Mouse (Mus musculus) forebrain, embryonic 12.5 days (tissue): ENCODE results near the gene Olfr890. TPM values are rescaled to one million over a fixed set of nuclear protein-coding genes. Genes with fewer than 3 reads are reported as not detected.
"Not testable (repeated sequence)": the region's sequence is repeated elsewhere in the genome, so short reads cannot be mapped to it uniquely, and the experiment has no call there.

Experiments used
- ATAC-seq: fragments of 200-750 bp; cut with Nextera tagmentation; 2 replicates; pipeline ENCODE4 v1.8.0; 2017; ENCODE audit warnings: moderate TSS enrichment; ENCODE audit not compliant: low FRiP score
- H3K27ac ChIP-seq: fragments of 300-500 bp; sonication (generic); 2 replicates; pipeline ENCODE4 v1.5.1; 2016; ENCODE audit warnings: mild to moderate bottlenecking
- H3K27me3 ChIP-seq: fragments of 300-500 bp; sonication (generic); 2 replicates; pipeline ENCODE4 v1.6.1; 2016; ENCODE audit warnings: mild to moderate bottlenecking
- H3K36me3 ChIP-seq: fragments of 300-500 bp; sonication (generic); replicated peaks from 2 replicates; pipeline ENCODE4 v1.6.1; 2016; ENCODE audit warnings: mild to moderate bottlenecking
- H3K4me1 ChIP-seq: fragments of 300-500 bp; sonication (generic); 2 replicates; pipeline ENCODE4 v1.6.1; 2016
- H3K4me2 ChIP-seq: fragments of 300-500 bp; sonication (generic); 2 replicates; pipeline ENCODE4 v1.6.1; 2016; ENCODE audit warnings: mild to moderate bottlenecking, moderate library complexity
- H3K4me3 ChIP-seq: fragments of 300-500 bp; sonication (generic); replicated peaks from 2 replicates; pipeline ENCODE4 v1.5.1; 2016; ENCODE audit warnings: mild to moderate bottlenecking
- H3K9ac ChIP-seq: fragments of 300-500 bp; sonication (generic); 2 replicates; pipeline ENCODE4 v1.6.1; 2016; ENCODE audit warnings: mild to moderate bottlenecking
- H3K9me3 ChIP-seq: fragments of 300-500 bp; sonication (generic); 2 replicates; pipeline ENCODE4 v1.6.1; 2016
- WGBS: fragments of 180-500 bp; shearing (Covaris S2); methylation state at CpG from one replicate; pipeline ENCODE4 v1.1.7; 2016; 5-methylcytosine and 5-hydroxymethylcytosine counted together
- polyA plus RNA-seq: library from polyadenylated mRNA; unstranded; fragments of >200 nt; fragmentation: Nextera tagmentation; extraction: Ambion mirVana; gene quantifications from 2 replicates; pipeline ENCODE4 v1.2.1, GENCODE M21; 2016

Gene Olfr890
- not detected in 2 replicates for polyA plus RNA-seq

DNA sequence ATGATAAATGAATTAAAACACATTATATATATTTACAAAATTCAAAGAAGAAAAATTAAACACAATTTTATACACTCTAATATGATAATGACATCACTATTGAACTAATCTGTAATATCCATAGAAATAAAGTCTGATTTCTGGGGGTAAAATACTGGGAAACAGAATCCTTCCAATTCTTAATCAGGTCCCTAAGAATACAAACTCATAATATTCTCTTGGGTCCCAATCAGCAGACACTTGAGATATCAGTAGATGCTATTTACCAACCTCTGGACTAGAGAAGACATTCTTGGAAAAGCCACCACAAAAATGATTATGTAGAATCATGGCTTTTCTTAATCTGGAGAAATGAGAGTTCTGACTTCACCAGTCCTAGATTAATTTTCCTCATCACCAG lies at the start of gene Olfr890:
Gene Olfr890, plus strand, starts transcription at position 301 of the 400 bp plus-strand sequence.
- Histone ChIP-seq H3K9me3 (no peaks in the 10 kb centered on the region), H3K27ac (no peak within 1 kb of the TSS), H3K4me2 (no peak within 1 kb of the TSS), H3K4me3 (no peak within 1 kb of the TSS), H3K27me3 (no peaks in the 10 kb centered on the region), H3K9ac (no peak within 1 kb of the TSS), H3K36me3 (no peaks in the 10 kb centered on the region), H3K4me1 (no peaks in the 10 kb centered on the region)
- no peak for ATAC-seq

DNA sequence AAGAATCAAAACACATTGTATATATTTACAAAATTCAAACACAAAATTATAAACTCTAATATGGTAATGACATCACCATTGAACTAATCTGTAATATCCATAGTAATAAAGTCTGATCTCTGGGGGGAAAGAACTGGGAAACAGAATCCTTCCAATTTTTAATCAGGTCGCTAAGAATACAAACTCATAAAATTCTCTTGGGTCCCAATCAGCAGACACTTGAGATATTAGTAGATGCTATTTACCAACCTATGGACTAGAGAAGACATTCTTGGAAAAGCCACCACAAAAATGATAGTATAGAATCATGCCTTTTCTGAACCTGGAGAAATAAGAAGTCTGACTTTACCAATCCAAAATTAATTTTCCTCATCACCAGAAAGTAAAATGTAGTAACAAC lies 34.5 kb upstream of the Olfr890 start, which contains the start of gene Olfr888:
Gene Olfr888, plus strand, starts transcription at position 301 of the 400 bp plus-strand sequence.
- H3K4me2 ChIP-seq, result no peak within 1 kb of the TSS
- no peaks in the 10 kb centered on the region for H3K9me3 ChIP-seq
- H3K9ac ChIP-seq, result no peak within 1 kb of the TSS
- no peaks in the 10 kb centered on the region for H3K4me1 ChIP-seq
- WGBS, result 82% methylated on average over 1 of the region's 1 CpGs
- no peaks in the 10 kb centered on the region for H3K36me3 ChIP-seq
- ATAC-seq, result no peak
- H3K27me3 ChIP-seq, result no peaks in the 10 kb centered on the region
- no peak within 1 kb of the TSS for H3K27ac ChIP-seq
- H3K4me3 ChIP-seq, result no peak within 1 kb of the TSS

DNA sequence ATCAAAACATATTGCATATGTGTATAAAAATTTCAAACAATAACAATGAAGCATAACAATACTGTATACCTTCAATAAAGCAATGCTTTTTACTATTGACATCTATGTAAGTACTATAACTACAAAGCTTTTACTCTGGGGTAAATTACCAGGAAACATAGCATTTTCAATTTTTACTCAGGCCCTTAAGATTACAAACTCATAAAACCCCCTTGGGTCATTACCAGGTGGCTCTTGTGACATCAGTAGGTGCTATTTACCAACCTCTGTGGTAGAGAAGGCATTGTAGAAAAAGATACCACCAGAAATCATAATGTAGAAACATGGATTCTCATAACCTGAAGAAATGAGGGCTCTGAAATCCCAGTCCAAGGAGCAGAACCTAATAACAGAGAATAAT lies 27.4 kb upstream of the Olfr890 start, which contains the start of gene Olfr889:
Gene Olfr889, plus strand, starts transcription at position 301 of the 400 bp plus-strand sequence.
- no peak for ATAC-seq
- Histone ChIP-seq H3K4me2 (no peak within 1 kb of the TSS), H3K9me3 (no peaks in the 10 kb centered on the region), H3K9ac (no peak within 1 kb of the TSS), H3K4me3 (no peak within 1 kb of the TSS), H3K4me1 (no peaks in the 10 kb centered on the region), H3K36me3 (no peaks in the 10 kb centered on the region), H3K27ac (no peak within 1 kb of the TSS), H3K27me3 (no peaks in the 10 kb centered on the region)

DNA sequence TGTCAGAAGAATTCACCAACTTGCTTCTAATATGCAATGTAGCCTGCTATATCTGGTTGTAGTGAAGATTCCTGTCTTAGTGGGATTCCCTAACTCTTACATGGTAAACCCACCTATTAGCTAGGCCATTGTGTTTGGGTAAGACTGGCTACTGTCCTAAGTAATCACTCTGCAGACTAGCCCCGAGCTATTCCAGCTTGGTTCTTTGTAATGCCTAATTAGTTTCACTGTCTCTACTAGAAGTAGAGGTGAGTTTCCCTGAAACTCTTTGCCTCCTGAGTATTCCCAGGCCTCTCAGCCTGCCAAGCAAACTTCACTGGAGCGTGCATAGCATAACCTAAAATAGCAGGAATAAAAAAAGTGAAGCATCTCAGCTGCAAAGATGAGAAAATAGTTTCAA lies 26.0 kb downstream of the Olfr890 start:
- H3K4me3 ChIP-seq, ATAC-seq, H3K4me2 ChIP-seq, H3K36me3 ChIP-seq, H3K27ac ChIP-seq, H3K9ac ChIP-seq, H3K9me3 ChIP-seq, H3K27me3 ChIP-seq, H3K4me1 ChIP-seq: not testable (repeated sequence)
- 56% methylated on average over 2 of the region's 2 CpGs for WGBS

DNA sequence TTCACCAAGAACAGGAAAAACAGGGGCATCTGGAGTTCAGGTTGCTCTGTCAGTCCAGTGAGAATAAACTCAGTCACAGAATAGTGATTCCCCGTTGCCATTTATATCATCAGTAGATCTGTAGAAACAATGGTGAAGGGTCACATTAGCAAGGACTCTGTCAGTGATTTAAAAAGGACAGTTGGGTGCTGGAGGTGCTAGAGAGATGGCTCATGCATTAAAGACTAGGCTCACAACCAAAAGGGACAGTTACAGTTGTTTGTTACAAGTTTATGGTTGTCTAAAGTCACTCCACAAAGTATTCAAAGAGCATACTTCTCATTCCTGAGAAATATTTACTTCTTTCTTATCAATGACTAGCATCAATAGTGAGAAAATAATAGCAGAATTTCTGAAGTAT lies 38.4 kb downstream of the Olfr890 start, which contains the start of gene Olfr891:
Gene Olfr891, minus strand, starts transcription at position 101 of the 400 bp plus-strand sequence.
- Histone ChIP-seq H3K4me2 (no peak within 1 kb of the TSS), H3K4me3 (no peak within 1 kb of the TSS), H3K27me3 (no peaks in the 10 kb centered on the region), H3K4me1 (no peaks in the 10 kb centered on the region), H3K27ac (no peak within 1 kb of the TSS), H3K9me3 (no peaks in the 10 kb centered on the region), H3K36me3 (no peaks in the 10 kb centered on the region), H3K9ac (no peak within 1 kb of the TSS)
- 81% methylated on average over 1 of the region's 1 CpGs for WGBS
- ATAC-seq, result no peak

Other genes with a start within 250 kb of the Olfr890 start
- not detected in 2 replicates for gene Olfr145, start 245.8 kb upstream of the Olfr890 start, polyA plus RNA-seq
- gene Olfr878, start 224.7 kb upstream of the Olfr890 start, polyA plus RNA-seq, result 0.06 TPM in 1 of 2 replicates, not detected in the other
- gene Olfr881, start 150.7 kb upstream of the Olfr890 start, polyA plus RNA-seq, result not detected in 2 replicates
- gene Olfr883, start 116.7 kb upstream of the Olfr890 start, polyA plus RNA-seq, result not detected in 2 replicates
- gene Olfr884, start 96.0 kb upstream of the Olfr890 start, polyA plus RNA-seq, result not detected in 2 replicates
- not detected in 2 replicates for gene Olfr885, start 81.2 kb upstream of the Olfr890 start, polyA plus RNA-seq
- not detected in 2 replicates for gene Olfr887, start 58.4 kb upstream of the Olfr890 start, polyA plus RNA-seq
- not detected in 2 replicates for gene Olfr888, start 34.4 kb upstream of the Olfr890 start, polyA plus RNA-seq
- 0.08 and 0.09 TPM in 2 replicates for gene Olfr889, start 27.3 kb upstream of the Olfr890 start, polyA plus RNA-seq
- gene Olfr891, start 38.3 kb downstream of the Olfr890 start, polyA plus RNA-seq, result not detected in 2 replicates
- not detected in 2 replicates for gene Olfr893, start 65.8 kb downstream of the Olfr890 start, polyA plus RNA-seq
- not detected in 2 replicates for gene Olfr894, start 75.5 kb downstream of the Olfr890 start, polyA plus RNA-seq
- not detected in 2 replicates for gene Olfr143, start 110.3 kb downstream of the Olfr890 start, polyA plus RNA-seq
- gene Olfr895, start 125.3 kb downstream of the Olfr890 start, polyA plus RNA-seq, result not detected in 2 replicates
- not detected in 2 replicates for gene Olfr896-ps1, start 148.6 kb downstream of the Olfr890 start, polyA plus RNA-seq
- not detected in 2 replicates for gene Olfr25, start 186.5 kb downstream of the Olfr890 start, polyA plus RNA-seq
- gene Olfr898, start 205.9 kb downstream of the Olfr890 start, polyA plus RNA-seq, result not detected in 2 replicates
- gene Olfr250, start 224.4 kb downstream of the Olfr890 start, polyA plus RNA-seq, result not detected in 2 replicates
- not detected in 2 replicates for gene Olfr251, start 234.6 kb downstream of the Olfr890 start, polyA plus RNA-seq